Mouse (Mus musculus): ENCODE results near the gene Traf3. TPM values are rescaled to one million over a fixed set of nuclear protein-coding genes. Genes with fewer than 3 reads are reported as not detected.

The Traf3 gene
- polyA plus RNA-seq, 1 experiment, result 9.9 TPM

DNA sequence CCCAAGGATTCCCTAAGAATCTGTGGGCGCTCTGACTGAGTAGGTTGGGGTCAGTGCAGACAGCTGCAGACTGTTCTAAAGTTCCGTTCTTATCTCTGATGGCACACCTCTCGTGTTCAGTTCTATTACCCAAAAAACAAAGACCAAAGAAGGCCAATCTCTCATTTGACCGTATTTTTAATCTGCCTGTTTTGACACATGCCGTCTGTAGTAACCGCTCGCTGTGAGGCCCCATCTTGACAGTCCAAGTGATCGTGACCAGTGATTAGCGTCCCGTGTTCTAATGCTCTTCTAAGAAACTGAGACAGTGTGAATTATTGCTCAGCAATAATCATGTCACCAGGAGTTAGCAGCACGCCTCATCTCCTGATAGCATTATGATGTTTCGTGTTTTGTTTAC is 100.4 kb downstream of the Traf3 start:
- H3K4me3 ChIP-seq (ENCODE audit: insufficient read depth, poor library complexity, severe bottlenecking), result no peak overlapping the region
- TF ChIP-seq FOSL1 (IDR thresholded peaks at IDR 0.05; ENCODE audit: insufficient read depth, low read length, poor library complexity, severe bottlenecking) (no peak), MYOD1 (IDR thresholded peaks at IDR 0.05; ENCODE audit: control insufficient read depth, insufficient read length, low read depth) (no peak), USF1 (IDR thresholded peaks at IDR 0.05; ENCODE audit: low read depth) (no peak), MYOG (IDR thresholded peaks at IDR 0.05; ENCODE audit: control insufficient read depth, extremely low read depth, insufficient read length) (no peak), CEBPB (IDR thresholded peaks at IDR 0.05; ENCODE audit: low read depth) (no peak), MAX (IDR thresholded peaks at IDR 0.05) (no peak), CTCF (IDR thresholded peaks at IDR 0.05; ENCODE audit: control insufficient read depth, insufficient read depth, insufficient read length) (no peak)
- peaks cover 17% of the 10 kb centered on the region for H3K36me3 ChIP-seq (ENCODE audit: control insufficient read depth, insufficient read depth)
- H3K79me2 ChIP-seq (ENCODE audit: control insufficient read depth, insufficient read depth), result no peaks in the 10 kb centered on the region
- H3K79me3 ChIP-seq (ENCODE audit: low read depth), result no peaks in the 10 kb centered on the region
- no peaks in the 10 kb centered on the region for H3K27me3 ChIP-seq (ENCODE audit: control insufficient read depth, insufficient read depth, insufficient read length)
- no peak overlapping the region for H3ac ChIP-seq (ENCODE audit: control insufficient read depth, insufficient read length, low read depth)

DNA sequence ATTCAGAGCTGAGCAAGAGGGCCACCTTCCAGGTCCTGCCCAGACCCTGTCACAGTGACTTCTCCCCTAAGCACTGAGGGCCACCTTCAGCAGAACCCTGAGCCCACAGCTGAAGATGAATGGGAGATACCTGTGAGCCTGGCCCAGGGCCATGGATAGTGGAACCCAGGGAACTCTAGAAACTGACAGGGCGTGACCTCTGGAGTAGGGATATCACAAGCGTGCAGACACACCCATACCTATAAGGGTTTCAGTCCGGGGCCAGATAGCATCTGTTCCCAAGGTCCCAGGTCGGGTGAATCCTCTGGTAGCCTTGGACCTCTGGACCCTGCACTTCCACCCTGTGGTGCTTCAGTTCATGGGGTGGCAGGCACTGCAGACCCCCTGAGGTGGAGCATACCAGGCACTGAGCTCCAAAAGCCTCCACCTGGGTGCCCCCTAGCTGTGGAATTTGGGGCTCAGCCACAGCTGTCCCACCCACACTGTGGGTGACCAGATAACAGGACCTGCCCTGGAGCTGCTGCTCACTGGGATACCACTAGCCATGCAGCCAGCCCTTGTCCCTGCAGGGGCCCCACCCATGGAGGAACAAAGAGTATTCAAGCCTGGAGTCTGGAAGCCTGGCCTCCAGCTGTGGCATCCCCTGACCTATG is 101.6 kb downstream of the Traf3 start:
- H3K36me3 ChIP-seq (ENCODE audit: control insufficient read depth, insufficient read depth), result peaks cover 12% of the 10 kb centered on the region
- no peaks in the 10 kb centered on the region for H3K27me3 ChIP-seq (ENCODE audit: control insufficient read depth, insufficient read depth, insufficient read length)
- H3K4me3 ChIP-seq (ENCODE audit: insufficient read depth, poor library complexity, severe bottlenecking), result no peak overlapping the region
- no peaks in the 10 kb centered on the region for H3K79me3 ChIP-seq (ENCODE audit: low read depth)
- no peak for TF ChIP-seq CTCF (IDR thresholded peaks at IDR 0.05; ENCODE audit: control insufficient read depth, insufficient read depth, insufficient read length)
- no peak for TF ChIP-seq MYOD1 (IDR thresholded peaks at IDR 0.05; ENCODE audit: control insufficient read depth, insufficient read length, low read depth)
- no peak for TF ChIP-seq USF1 (IDR thresholded peaks at IDR 0.05; ENCODE audit: low read depth)
- TF ChIP-seq MAX (IDR thresholded peaks at IDR 0.05), result no peak
- TF ChIP-seq FOSL1 (IDR thresholded peaks at IDR 0.05; ENCODE audit: insufficient read depth, low read length, poor library complexity, severe bottlenecking), result no peak
- no peak for TF ChIP-seq CEBPB (IDR thresholded peaks at IDR 0.05; ENCODE audit: low read depth)
- no peak for TF ChIP-seq MYOG (IDR thresholded peaks at IDR 0.05; ENCODE audit: control insufficient read depth, extremely low read depth, insufficient read length)
- no peaks in the 10 kb centered on the region for H3K79me2 ChIP-seq (ENCODE audit: control insufficient read depth, insufficient read depth)
- no peak overlapping the region for H3ac ChIP-seq (ENCODE audit: control insufficient read depth, insufficient read length, low read depth)

DNA sequence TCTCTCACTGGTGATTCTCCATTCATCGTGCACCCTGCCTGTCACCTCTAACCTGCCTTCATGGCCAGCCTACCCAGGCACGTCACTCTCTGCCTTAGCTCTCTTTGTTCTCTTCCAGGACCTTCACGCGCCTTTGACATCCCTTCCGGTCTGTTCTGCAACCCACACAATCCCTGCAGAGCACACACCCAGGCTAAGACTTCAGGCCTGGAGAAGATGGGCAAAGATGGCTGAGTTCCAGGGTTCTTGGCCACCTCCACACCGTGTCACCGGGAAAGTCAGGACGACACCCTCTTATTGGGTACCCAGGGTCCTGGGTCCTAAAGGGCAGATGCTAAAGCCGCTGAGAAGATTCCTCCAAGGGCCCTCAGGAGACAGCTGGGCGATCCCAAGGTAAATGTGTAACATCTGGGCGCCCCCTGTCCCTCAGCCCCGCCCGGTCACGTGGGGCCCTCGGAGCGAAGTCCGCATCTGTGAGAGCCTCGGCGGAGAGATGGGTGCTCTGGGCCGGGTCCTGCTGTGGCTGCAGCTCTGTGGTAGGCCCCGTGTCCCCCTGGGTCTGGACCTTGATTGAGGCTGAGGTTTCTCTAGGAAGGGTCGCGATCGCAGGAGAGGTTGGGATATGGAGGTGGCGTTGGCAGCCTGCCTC is 104.6 kb downstream of the Traf3 start, which contains the start of gene Amn:
Gene Amn, plus strand, starts transcription at position 467 of the 649 bp plus-strand sequence.
- no peak within 1 kb of the TSS for H3K4me3 ChIP-seq (ENCODE audit: insufficient read depth, poor library complexity, severe bottlenecking)
- H3K36me3 ChIP-seq (ENCODE audit: control insufficient read depth, insufficient read depth), result no peaks in the 10 kb centered on the region
- H3ac ChIP-seq (ENCODE audit: control insufficient read depth, insufficient read length, low read depth), result no peak within 1 kb of the TSS
- TF ChIP-seq FOSL1 (IDR thresholded peaks at IDR 0.05; ENCODE audit: insufficient read depth, low read length, poor library complexity, severe bottlenecking), result no peak
- no peak for TF ChIP-seq CTCF (IDR thresholded peaks at IDR 0.05; ENCODE audit: control insufficient read depth, insufficient read depth, insufficient read length)
- TF ChIP-seq MAX (IDR thresholded peaks at IDR 0.05), result no peak
- TF ChIP-seq CEBPB (IDR thresholded peaks at IDR 0.05; ENCODE audit: low read depth), result no peak
- no peak for TF ChIP-seq USF1 (IDR thresholded peaks at IDR 0.05; ENCODE audit: low read depth)
- no peak for TF ChIP-seq MYOD1 (IDR thresholded peaks at IDR 0.05; ENCODE audit: control insufficient read depth, insufficient read length, low read depth)
- TF ChIP-seq MYOG (IDR thresholded peaks at IDR 0.05; ENCODE audit: control insufficient read depth, extremely low read depth, insufficient read length), result no peak
- no peaks in the 10 kb centered on the region for H3K79me3 ChIP-seq (ENCODE audit: low read depth)
- peaks cover 7% of the 10 kb centered on the region for H3K27me3 ChIP-seq (ENCODE audit: control insufficient read depth, insufficient read depth, insufficient read length)
- no peaks in the 10 kb centered on the region for H3K79me2 ChIP-seq (ENCODE audit: control insufficient read depth, insufficient read depth)

DNA sequence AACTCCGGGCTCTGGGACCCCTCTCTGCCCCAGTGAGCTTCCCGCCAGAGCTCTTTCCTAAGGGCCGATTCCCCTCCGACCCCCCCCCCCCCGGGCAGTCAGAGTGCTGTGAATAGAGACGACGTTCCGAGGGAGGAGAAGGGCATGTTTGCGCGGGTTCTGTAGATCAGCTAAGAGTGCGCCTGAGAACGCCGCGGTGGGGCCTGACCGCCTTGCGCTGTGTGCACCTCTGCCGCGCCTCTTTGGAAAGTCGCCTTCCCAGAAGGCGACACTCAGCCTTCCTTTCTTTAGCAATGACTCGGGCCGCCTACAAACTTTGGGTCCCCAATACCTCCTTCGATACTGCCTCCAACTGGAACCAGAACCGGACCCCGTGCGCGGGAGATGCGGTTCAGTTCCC is 105.2 kb downstream of the Traf3 start:
- no peaks in the 10 kb centered on the region for H3K79me3 ChIP-seq (ENCODE audit: low read depth)
- TF ChIP-seq CEBPB (IDR thresholded peaks at IDR 0.05; ENCODE audit: low read depth) (no peak), MAX (IDR thresholded peaks at IDR 0.05) (no peak), MYOD1 (IDR thresholded peaks at IDR 0.05; ENCODE audit: control insufficient read depth, insufficient read length, low read depth) (no peak), CTCF (IDR thresholded peaks at IDR 0.05; ENCODE audit: control insufficient read depth, insufficient read depth, insufficient read length) (no peak), USF1 (IDR thresholded peaks at IDR 0.05; ENCODE audit: low read depth) (no peak), MYOG (IDR thresholded peaks at IDR 0.05; ENCODE audit: control insufficient read depth, extremely low read depth, insufficient read length) (no peak), FOSL1 (IDR thresholded peaks at IDR 0.05; ENCODE audit: insufficient read depth, low read length, poor library complexity, severe bottlenecking) (no peak)
- H3K4me3 ChIP-seq (ENCODE audit: insufficient read depth, poor library complexity, severe bottlenecking), result no peak overlapping the region
- H3K36me3 ChIP-seq (ENCODE audit: control insufficient read depth, insufficient read depth), result no peaks in the 10 kb centered on the region
- H3K27me3 ChIP-seq (ENCODE audit: control insufficient read depth, insufficient read depth, insufficient read length), result peaks cover 7% of the 10 kb centered on the region
- H3ac ChIP-seq (ENCODE audit: control insufficient read depth, insufficient read length, low read depth), result no peak overlapping the region
- no peaks in the 10 kb centered on the region for H3K79me2 ChIP-seq (ENCODE audit: control insufficient read depth, insufficient read depth)

DNA sequence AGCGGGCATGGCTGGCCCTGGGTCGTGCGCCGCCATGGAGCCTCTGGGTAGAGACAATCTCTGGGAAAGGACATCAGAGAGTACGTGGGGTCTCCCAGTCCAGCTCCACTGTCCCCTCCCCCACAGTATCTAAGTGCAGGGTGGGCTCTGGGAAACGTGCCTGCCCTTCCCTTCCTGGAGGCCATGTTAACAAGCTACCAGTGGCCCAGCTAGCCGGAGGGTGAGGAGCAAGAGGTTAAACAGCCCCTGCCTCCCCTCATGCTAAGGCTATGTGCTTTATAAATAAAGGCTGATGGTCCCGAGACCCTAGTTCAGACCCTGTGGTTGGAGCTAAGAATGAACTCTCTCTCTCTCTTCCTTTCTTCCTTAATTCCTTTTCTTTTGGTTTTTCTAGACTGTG is 105.8 kb downstream of the Traf3 start:
- Histone ChIP-seq H3K36me3 (ENCODE audit: control insufficient read depth, insufficient read depth) (no peaks in the 10 kb centered on the region), H3K79me2 (ENCODE audit: control insufficient read depth, insufficient read depth) (no peaks in the 10 kb centered on the region), H3K79me3 (ENCODE audit: low read depth) (no peaks in the 10 kb centered on the region), H3K27me3 (ENCODE audit: control insufficient read depth, insufficient read depth, insufficient read length) (peaks cover 7% of the 10 kb centered on the region), H3ac (ENCODE audit: control insufficient read depth, insufficient read length, low read depth) (no peak overlapping the region), H3K4me3 (ENCODE audit: insufficient read depth, poor library complexity, severe bottlenecking) (no peak overlapping the region)
- no peak for TF ChIP-seq MAX (IDR thresholded peaks at IDR 0.05)
